In the genomic region with DNA sequence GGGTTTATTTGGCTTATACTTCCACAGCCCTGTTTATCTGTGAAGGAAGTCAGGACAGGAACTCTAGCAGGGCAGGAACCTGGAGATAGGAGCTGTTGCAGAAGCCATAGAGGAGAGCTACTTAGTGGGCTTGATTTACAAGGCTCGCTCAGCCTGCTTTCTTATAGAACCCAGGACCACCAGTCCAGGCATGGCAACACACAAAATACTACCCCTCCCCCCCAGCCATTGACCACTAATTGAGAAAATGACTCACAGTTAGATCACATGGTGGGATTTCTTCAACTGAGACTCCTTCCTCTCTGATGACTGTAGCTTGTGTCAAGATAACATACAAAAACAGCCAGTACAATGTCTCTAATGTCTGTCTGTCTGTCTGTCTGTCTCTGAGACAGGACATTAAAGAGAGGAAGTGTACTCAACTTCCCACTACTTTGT, we compare ENCODE assay signal across 15 mouse cellular contexts. TPM values are rescaled to one million over a fixed set of nuclear protein-coding genes. Genes with fewer than 3 reads are reported as not detected.
DNase-seq lines count a peak whose midpoint lies in the region; ATAC-seq and TF ChIP-seq lines count a peak whose summit lies in the region.
"Had no signal": no experiment of that assay in that cellular context is flagged by ENCODE, and none has a peak within 500 bp of the region (broad histone marks: within the 10 kb centered on the region; RNA-seq: fewer than 3 reads in every experiment).

No protein-coding gene starts in this region.

- no peaks in the 10 kb centered on the region for H3K4me1 ChIP-seq in lung, postnatal 0 days (ENCODE audit: insufficient read depth, low read depth, low read length)
- H3K4me1 ChIP-seq in liver, embryonic 12.5 days, result peaks cover 56% of the 10 kb centered on the region
- peaks cover 7% of the 10 kb centered on the region; the same call in 1 of the 2 replicates for H3K4me1 ChIP-seq in midbrain, embryonic 10.5 days
- H3K4me1 ChIP-seq: embryonic facial prominence, embryonic 12.5 days had no signal

- TF ChIP-seq CTCF in lung, postnatal 0 days (IDR thresholded peaks at IDR 0.05), result no peak

- no peak overlapping the region for H3K27ac ChIP-seq in lung, postnatal 0 days (ENCODE audit: low read length)
- H3K27ac ChIP-seq in liver, embryonic 12.5 days, result peak overlapping the region; percentile 73
- H3K27ac ChIP-seq in midbrain, embryonic 10.5 days (replicated peaks), result no peak overlapping the region
- H3K27ac ChIP-seq: embryonic facial prominence, embryonic 12.5 days; layer of hippocampus, adult 2 months; limb, embryonic 12.5 days; midbrain, embryonic 13.5 days had no signal

- no peak for DNase-seq in lung, postnatal 0 days (ENCODE audit: low spot score)
- no peak for DNase-seq in lung, postnatal 25 days (ENCODE audit: low spot score)
- peak; percentile 16 for DNase-seq in R1 (ENCODE audit: low read depth, low spot score)
- DNase-seq in yolk sac, embryonic 10.5 days (ENCODE audit: low spot score), result peak; percentile 12
- DNase-seq in left cerebral cortex, postnatal 10 days (ENCODE audit: extremely low spot score in 1 of 2, low spot score in 2 of 2), result no peak
- DNase-seq in midbrain, embryonic 10.5 days (ENCODE audit: low spot score), result no peak
- DNase-seq: adrenal gland, postnatal 25 days; cerebellum, adult 2 months; forebrain, postnatal 0 days had no signal

- H3K36me3 ChIP-seq in lung, postnatal 0 days (ENCODE audit: insufficient read depth, low read length), result no peaks in the 10 kb centered on the region
- H3K36me3 ChIP-seq in liver, embryonic 12.5 days, result peaks cover 32% of the 10 kb centered on the region
- H3K36me3 ChIP-seq in midbrain, embryonic 10.5 days, result no peaks in the 10 kb centered on the region
- H3K36me3 ChIP-seq: embryonic facial prominence, embryonic 12.5 days; limb, embryonic 12.5 days; midbrain, embryonic 13.5 days had no signal

- no peak overlapping the region for H3K9ac ChIP-seq in lung, postnatal 0 days (replicated peaks; ENCODE audit: low read depth)
- no peak overlapping the region for H3K9ac ChIP-seq in liver, embryonic 12.5 days
- H3K9ac ChIP-seq: embryonic facial prominence, embryonic 12.5 days; forebrain, postnatal 0 days; limb, embryonic 12.5 days; midbrain, embryonic 13.5 days had no signal

- H3K4me2 ChIP-seq in lung, postnatal 0 days (replicated peaks; ENCODE audit: low read depth, low read length), result no peak overlapping the region
- H3K4me2 ChIP-seq in liver, embryonic 12.5 days, result peak overlapping the region; percentile 62
- H3K4me2 ChIP-seq: embryonic facial prominence, embryonic 12.5 days; limb, embryonic 12.5 days; midbrain, embryonic 13.5 days had no signal

- peak; percentile 35 for ATAC-seq in lung, postnatal 0 days
- ATAC-seq in liver, embryonic 12.5 days, result peak; percentile 50; the same call in 1 of the 2 replicates
- ATAC-seq: forebrain, postnatal 0 days; intestine, embryonic 16.5 days; midbrain, embryonic 13.5 days had no signal

- no peak overlapping the region for H3K4me3 ChIP-seq in lung, postnatal 0 days (ENCODE audit: low read depth, low read length)
- peak overlapping the region; percentile 33 for H3K4me3 ChIP-seq in liver, embryonic 12.5 days
- no peak overlapping the region for H3K4me3 ChIP-seq in midbrain, embryonic 10.5 days
- H3K4me3 ChIP-seq: embryonic facial prominence, embryonic 12.5 days; layer of hippocampus, adult 2 months; limb, embryonic 12.5 days; midbrain, embryonic 13.5 days had no signal

- H3K27me3 ChIP-seq in lung, postnatal 0 days (replicated peaks; ENCODE audit: insufficient read depth, low read length), result no peaks in the 10 kb centered on the region
- no peaks in the 10 kb centered on the region for H3K27me3 ChIP-seq in liver, embryonic 12.5 days (replicated peaks)
- no peaks in the 10 kb centered on the region for H3K27me3 ChIP-seq in midbrain, embryonic 10.5 days (ENCODE audit: low read depth, poor library complexity, severe bottlenecking)
- H3K27me3 ChIP-seq: embryonic facial prominence, embryonic 12.5 days; limb, embryonic 12.5 days; midbrain, embryonic 13.5 days had no signal

- TF ChIP-seq EP300 in lung, postnatal 0 days (IDR thresholded peaks at IDR 0.05), result no peak

- no peaks in the 10 kb centered on the region for H3K9me3 ChIP-seq in lung, postnatal 0 days (ENCODE audit: low read length)
- no peaks in the 10 kb centered on the region for H3K9me3 ChIP-seq in liver, embryonic 12.5 days (replicated peaks)
- H3K9me3 ChIP-seq in midbrain, embryonic 10.5 days (replicated peaks), result no peaks in the 10 kb centered on the region
- H3K9me3 ChIP-seq: embryonic facial prominence, embryonic 12.5 days; limb, embryonic 12.5 days; midbrain, embryonic 13.5 days had no signal

- 45% methylated on average over 1 of the region's 1 CpGs for WGBS in lung, postnatal 0 days
- 11% methylated on average over 1 of the region's 1 CpGs for WGBS in liver, embryonic 12.5 days (ENCODE audit: insufficient replicate concordance)
- 80% methylated on average over 1 of the region's 1 CpGs for WGBS in midbrain, embryonic 10.5 days

- intact Hi-C loops in left cerebral cortex, postnatal 10 days (cut with DNase I), result no loop called here

RNA-seq across cellular contexts. Expression of gene Frrs1, which starts 6.0 kb away (rescaled TPM):
- polyA plus RNA-seq in lung, postnatal 0 days (2015; fragmentation: Nextera tagmentation; extraction: Ambion mirVana), result 5.6 and 6.0 TPM in 2 replicates
- polyA plus RNA-seq in liver, embryonic 12.5 days (2016; fragmentation: Nextera tagmentation; extraction: Ambion mirVana), result 46.0 and 48.3 TPM in 2 replicates
- total RNA-seq in left cerebral cortex, postnatal 10 days (2021), result 1 to 10 TPM; 1.8 to 3.1 TPM
- polyA plus RNA-seq in midbrain, embryonic 10.5 days (2016; fragmentation: Nextera tagmentation; extraction: Ambion mirVana), result 8.5 and 11.5 TPM in 2 replicates

RNA-seq across cellular contexts. Expression of gene Agl, which starts 57.3 kb away (rescaled TPM):
- polyA plus RNA-seq in lung, postnatal 0 days (2015; fragmentation: Nextera tagmentation; extraction: Ambion mirVana), result 6.3 and 6.5 TPM in 2 replicates
- polyA plus RNA-seq in liver, embryonic 12.5 days (2016; fragmentation: Nextera tagmentation; extraction: Ambion mirVana), result 7.1 and 7.4 TPM in 2 replicates
- 10 to 100 TPM; 25.5 to 26.1 TPM for total RNA-seq in left cerebral cortex, postnatal 10 days (2021)
- 9.0 and 12.0 TPM in 2 replicates for polyA plus RNA-seq in midbrain, embryonic 10.5 days (2016; fragmentation: Nextera tagmentation; extraction: Ambion mirVana)

Comparison
In these comparisons a context has a peak if more than half of its experiments do, and no peak if none do; other contexts are left out.
1. DNase-seq: peak in R1 (single experiment) and yolk sac, embryonic 10.5 days (single experiment); none in lung, postnatal 0 days (single experiment), lung, postnatal 25 days (single experiment), left cerebral cortex, postnatal 10 days (0 of 2) and midbrain, embryonic 10.5 days (single experiment).